27 mouse cellular contexts compared by ENCODE assay signal in genomic region chr9:124013270-124013669, GRCm38 (mm10). TPM values are rescaled to one million over a fixed set of nuclear protein-coding genes. Genes with fewer than 3 reads are reported as not detected.
"Had no signal": no experiment of that assay in that cellular context is flagged by ENCODE, and none has a peak within 500 bp of the region (broad histone marks: within the 10 kb centered on the region; RNA-seq: fewer than 3 reads in every experiment).

No protein-coding gene starts in this region.

- DNase-seq: left cerebral cortex, postnatal 4 days; liver; liver, embryonic 13.5 days; liver, postnatal 0 days; lung, adult 18-20 months; lung, adult 2 months; lung, embryonic 14.5 days; lung, postnatal 10 days; lung, postnatal 14 days; lung, postnatal 36 days; lung, postnatal 4 days; midbrain, embryonic 14.5 days had no signal

- ATAC-seq: liver, embryonic 12.5 days; liver, postnatal 0 days; lung, postnatal 0 days; midbrain, embryonic 13.5 days; midbrain, embryonic 15.5 days; midbrain, embryonic 16.5 days had no signal

RNA-seq across cellular contexts. Expression of gene Ccr3, which starts 8.5 kb away (rescaled TPM):
- total RNA-seq: left cerebral cortex, adult 2 months; left cerebral cortex, adult 8-10 months; left cerebral cortex, postnatal 25 days; left cerebral cortex, postnatal 36 days; left cerebral cortex, postnatal 4 days; megakaryocyte-erythroid progenitor cell, adult 5-6 weeks; midbrain, postnatal 0 days had no signal

RNA-seq across cellular contexts. Expression of gene Ccr1l1, which starts 35.1 kb away (rescaled TPM):
- total RNA-seq: left cerebral cortex, adult 2 months; left cerebral cortex, adult 8-10 months; left cerebral cortex, postnatal 10 days; left cerebral cortex, postnatal 14 days; left cerebral cortex, postnatal 25 days; left cerebral cortex, postnatal 36 days; left cerebral cortex, postnatal 4 days; liver, adult 2 months; megakaryocyte progenitor cell, adult 5-6 weeks; megakaryocyte-erythroid progenitor cell, adult 5-6 weeks; midbrain, postnatal 0 days had no signal

RNA-seq across cellular contexts. Expression of gene Ccr1, which starts 44.8 kb away (rescaled TPM):
- total RNA-seq: megakaryocyte-erythroid progenitor cell, adult 5-6 weeks had no signal
